Mouse (Mus musculus): ENCODE results near the gene Aars2.

Aars2 gene

GRCm38 (mm10) chr17:45502324-45502723 lies 4.3 kb upstream of the Aars2 start:
- DNase-seq, result peak; percentile 31

GRCm38 (mm10) chr17:45503301-45503973 lies 3.2 kb upstream of the Aars2 start:
- no peak for DNase-seq

GRCm38 (mm10) chr17:45505941-45506465 lies 638 bp upstream of the Aars2 start:
- DNase-seq, result no peak

GRCm38 (mm10) chr17:45510871-45511270 lies 4.2 kb downstream of the Aars2 start:
- no peak for DNase-seq

GRCm38 (mm10) chr17:45511757-45512156 lies 5.1 kb downstream of the Aars2 start:
- no peak for DNase-seq

GRCm38 (mm10) chr17:45515204-45515726 lies 8.6 kb downstream of the Aars2 start:
- no peak for DNase-seq

GRCm38 (mm10) chr17:45515806-45516205 lies 9.2 kb downstream of the Aars2 start:
- no peak for DNase-seq

- peak; percentile 89 for DNase-seq
Observed at GRCm38 (mm10) chr17:45516488-45516887, 9.8 kb downstream of the Aars2 start.

GRCm38 (mm10) chr17:45517135-45517534 lies 10.5 kb downstream of the Aars2 start:
- DNase-seq, result no peak

- no peak for DNase-seq
Observed at GRCm38 (mm10) chr17:45517549-45518215, 11.0 kb downstream of the Aars2 start.

GRCm38 (mm10) chr17:45518766-45519475 lies 12.3 kb downstream of the Aars2 start:
- DNase-seq, result no peak

GRCm38 (mm10) chr17:45520136-45520535 lies 13.5 kb downstream of the Aars2 start:
- DNase-seq, result no peak

- peak; percentile 79 for DNase-seq
Observed at GRCm38 (mm10) chr17:45523263-45523662, 16.6 kb downstream of the Aars2 start, which contains the start of gene Tcte1. Gene Tcte1, plus strand, starts transcription at chr17:45523434.

- DNase-seq, result no peak
Observed at GRCm38 (mm10) chr17:45524961-45525360, 18.3 kb downstream of the Aars2 start.

- no peak for DNase-seq
Observed at GRCm38 (mm10) chr17:45526571-45526970, 19.9 kb downstream of the Aars2 start.

- no peak for DNase-seq
Observed at GRCm38 (mm10) chr17:45530346-45530782, 23.7 kb downstream of the Aars2 start.

GRCm38 (mm10) chr17:45532896-45533295 lies 26.3 kb downstream of the Aars2 start:
- no peak for DNase-seq

GRCm38 (mm10) chr17:45536264-45536663 lies 29.6 kb downstream of the Aars2 start:
- peak; percentile 73 for DNase-seq

GRCm38 (mm10) chr17:45538394-45538793 lies 31.8 kb downstream of the Aars2 start:
- no peak for DNase-seq

GRCm38 (mm10) chr17:45539664-45540063 lies 33.0 kb downstream of the Aars2 start:
- DNase-seq, result no peak

GRCm38 (mm10) chr17:45542129-45542528 lies 35.5 kb downstream of the Aars2 start:
- DNase-seq, result no peak

- no peak for DNase-seq
Observed at GRCm38 (mm10) chr17:45542705-45543104, 36.1 kb downstream of the Aars2 start.

GRCm38 (mm10) chr17:45543115-45543514 lies 36.5 kb downstream of the Aars2 start:
- DNase-seq, result no peak

All from thymus, postnatal 4 days (tissue).